Mouse (Mus musculus) forebrain, postnatal 0 days (tissue): Measurements from ENCODE around the gene Slc17a6. TPM values are rescaled to one million over a fixed set of nuclear protein-coding genes. Genes with fewer than 3 reads are reported as not detected.

Experiments used
- ATAC-seq: fragments of 200-750 bp; cut with Nextera tagmentation; 2 replicates; pipeline ENCODE4 v1.8.0; 2017; ENCODE audit warnings: mild to moderate bottlenecking, moderate library complexity
- DNase-seq: peaks from one replicate; pipeline ENCODE4 v3.0.0-alpha.2; 2015
- H3K27ac ChIP-seq: fragments of 300-500 bp; sonication (generic); 2 replicates; pipeline ENCODE4 v1.5.1; 2014; ENCODE audit warnings: low read depth, mild to moderate bottlenecking, antibody characterized with exemption, low read length, moderate library complexity, mixed read lengths
- H3K27me3 ChIP-seq: fragments of 300-500 bp; sonication (generic); 2 replicates; pipeline ENCODE4 v1.6.1; 2014; ENCODE audit warnings: mild to moderate bottlenecking, low read length, mixed read lengths; ENCODE audit not compliant: insufficient read depth
- H3K36me3 ChIP-seq: fragments of 300-500 bp; sonication (generic); 2 replicates; pipeline ENCODE4 v1.6.1; 2014; ENCODE audit warnings: mild to moderate bottlenecking, moderate library complexity; ENCODE audit not compliant: insufficient read depth
- H3K4me1 ChIP-seq: fragments of 300-500 bp; sonication (generic); 2 replicates; pipeline ENCODE4 v1.6.1; 2014; ENCODE audit warnings: antibody characterized with exemption; ENCODE audit not compliant: insufficient read depth
- H3K4me2 ChIP-seq: fragments of 300-500 bp; sonication (generic); 2 replicates; pipeline ENCODE4 v1.6.1; 2014; ENCODE audit warnings: low read depth, mild to moderate bottlenecking, moderate library complexity
- H3K4me3 ChIP-seq: fragments of 300-500 bp; sonication (generic); 2 replicates; pipeline ENCODE4 v1.5.1; 2014; ENCODE audit warnings: low read depth, low read length, mixed read lengths
- H3K9ac ChIP-seq: fragments of 300-500 bp; sonication (generic); 2 replicates; pipeline ENCODE4 v1.6.1; 2014; ENCODE audit warnings: mild to moderate bottlenecking
- H3K9me3 ChIP-seq: fragments of 300-500 bp; sonication (generic); 2 replicates; pipeline ENCODE4 v1.6.1; 2016; ENCODE audit warnings: low read length
- CTCF ChIP-seq: sonication (generic); IDR thresholded peaks from 2 replicates; pipeline ENCODE4 v1.5.1; 2016; ENCODE audit warnings: antibody characterized with exemption, control low read depth, low read depth
- whole genome bisulfite sequencing: fragments of 180-500 bp; shearing (Covaris S2); extraction: QIAGEN DNeasy Blood & Tissue Kit; methylation state at CpG from one replicate; pipeline ENCODE4 v1.1.7; 2014; 5-methylcytosine and 5-hydroxymethylcytosine counted together
- polyA plus RNA-seq: library from polyadenylated mRNA; unstranded; fragments of >200 nt; fragmentation: Nextera tagmentation; extraction: Ambion mirVana; gene quantifications from 2 replicates; pipeline ENCODE4 v1.2.1, GENCODE M21; 2015
- total RNA-seq: library from RNA; depleted of rRNA; stranded (reverse); fragments of >200 nt; gene quantifications from 2 replicates; pipeline ENCODE4 v1.2.3, GENCODE M21; 2014

Slc17a6 gene
- total and polyA plus RNA-seq, 2 experiments from 2014 or later: 54.8 to 92.0 TPM

- Histone ChIP-seq H3K4me2 (peak overlapping the region; percentile 52), H3K9ac (peak overlapping the region; percentile 57), H3K36me3 (no peaks in the 10 kb centered on the region), H3K27ac (peak overlapping the region; percentile 84), H3K9me3 (no peaks in the 10 kb centered on the region), H3K4me3 (peak overlapping the region; percentile 41), H3K27me3 (peaks cover 9% of the 10 kb centered on the region), H3K4me1 (no peaks in the 10 kb centered on the region; the same call in 1 of the 2 replicates)
- WGBS: under 1% methylated on average over 26 of the region's 26 CpGs
- peak; percentile 76 for ATAC-seq
- peak; percentile 80 for DNase-seq
- no peak for TF ChIP-seq CTCF
Observed at GRCm38 (mm10) chr7:51627001-51627631, 5.3 kb downstream of the Slc17a6 start.

- DNase-seq (peak; percentile 63), ATAC-seq (no peak)
- Histone ChIP-seq H3K27me3 (peaks cover 6% of the 10 kb centered on the region; the same call in 1 of the 2 replicates), H3K9me3 (no peaks in the 10 kb centered on the region), H3K9ac (peak overlapping the region; percentile 57), H3K4me1 (no peaks in the 10 kb centered on the region; the same call in 1 of the 2 replicates), H3K36me3 (no peaks in the 10 kb centered on the region), H3K4me3 (peak overlapping the region; percentile 41; the same call in 1 of the 2 replicates), H3K4me2 (peak overlapping the region; percentile 52), H3K27ac (peak overlapping the region; percentile 84)
- TF ChIP-seq CTCF: no peak
- 5% methylated on average over 9 of the region's 9 CpGs for whole genome bisulfite sequencing
Observed at GRCm38 (mm10) chr7:51627666-51628065, 5.9 kb downstream of the Slc17a6 start.

- DNase-seq (peak; percentile 62), ATAC-seq (no peak)
- H3K4me2 ChIP-seq: peak overlapping the region; percentile 11; the same call in 1 of the 2 replicates
- WGBS: 4% methylated on average over 9 of the region's 9 CpGs
- no peak for TF ChIP-seq CTCF
- no peak overlapping the region for H3K4me3 ChIP-seq
- H3K27ac ChIP-seq: no peak overlapping the region
- H3K36me3 ChIP-seq: no peaks in the 10 kb centered on the region
- H3K27me3 ChIP-seq: peaks cover 6% of the 10 kb centered on the region; the same call in 1 of the 2 replicates
- no peak overlapping the region for H3K9ac ChIP-seq
- no peaks in the 10 kb centered on the region; the same call in 1 of the 2 replicates for H3K4me1 ChIP-seq
- no peaks in the 10 kb centered on the region for H3K9me3 ChIP-seq
Observed at GRCm38 (mm10) chr7:51628349-51628748, 6.5 kb downstream of the Slc17a6 start.

- H3K4me1 ChIP-seq: no peaks in the 10 kb centered on the region; the same call in 1 of the 2 replicates
- peak overlapping the region; percentile 46; the same call in 1 of the 2 replicates for H3K27ac ChIP-seq
- H3K27me3 ChIP-seq: no peaks in the 10 kb centered on the region
- no peak for TF ChIP-seq CTCF
- peak overlapping the region; percentile 8 for H3K4me3 ChIP-seq
- H3K9me3 ChIP-seq: no peaks in the 10 kb centered on the region
- 0 out of 2 replicates have a peak overlapping the region, but pooled peaks have one; percentile 0 for H3K9ac ChIP-seq
- peak overlapping the region; percentile 21 for H3K4me2 ChIP-seq
- 12% methylated on average over 3 of the region's 3 CpGs for WGBS
- H3K36me3 ChIP-seq: no peaks in the 10 kb centered on the region
- DNase-seq (peak; percentile 49), ATAC-seq (no peak)
Observed at GRCm38 (mm10) chr7:51629206-51629605, 7.4 kb downstream of the Slc17a6 start.

- ATAC-seq: no peak
- Histone ChIP-seq H3K27ac (no peak overlapping the region), H3K4me3 (no peak overlapping the region), H3K36me3 (no peaks in the 10 kb centered on the region), H3K9ac (no peak overlapping the region), H3K4me1 (no peaks in the 10 kb centered on the region; the same call in 1 of the 2 replicates), H3K27me3 (no peaks in the 10 kb centered on the region), H3K4me2 (peak overlapping the region; percentile 16), H3K9me3 (no peaks in the 10 kb centered on the region)
- WGBS: 44% methylated on average over 3 of the region's 3 CpGs
- no peak for TF ChIP-seq CTCF
- DNase-seq: no peak
Observed at GRCm38 (mm10) chr7:51631171-51631570, 9.4 kb downstream of the Slc17a6 start.

- peak; percentile 53 for ATAC-seq
- Histone ChIP-seq H3K4me2 (peak overlapping the region; percentile 28), H3K9ac (0 out of 2 replicates have a peak overlapping the region, but pooled peaks have one; percentile 19), H3K4me3 (no peak overlapping the region), H3K27ac (peak overlapping the region; percentile 62), H3K9me3 (no peaks in the 10 kb centered on the region), H3K36me3 (no peaks in the 10 kb centered on the region), H3K27me3 (no peaks in the 10 kb centered on the region), H3K4me1 (no peaks in the 10 kb centered on the region; the same call in 1 of the 2 replicates)
- no peak for TF ChIP-seq CTCF
- DNase-seq: peak; percentile 56
- WGBS: 11% methylated on average over 9 of the region's 9 CpGs
Observed at GRCm38 (mm10) chr7:51632543-51633229, 10.9 kb downstream of the Slc17a6 start.
